Mouse (Mus musculus): Measurements from ENCODE around the gene Timm44. TPM values are rescaled to one million over a fixed set of nuclear protein-coding genes. Genes with fewer than 3 reads are reported as not detected.
A peak's percentile ranks its signal among the peaks of the same experiment; 100 is the strongest.

Timm44 gene
- 10 to 100 TPM; 76.2 to 77.4 TPM for total RNA-seq (2021)
- long read RNA-seq, experiment 1, transcript Timm44-201 (13 exons, 1,790 nt): major isoform, 75 of 119 reads
- long read RNA-seq, experiment 1, partial matches to known transcripts: 5 of 119 reads
- long read RNA-seq, experiment 1, other reads (novel, unspliced or antisense): 37 of 119 reads
- long read RNA-seq, experiment 2, transcript Timm44-201 (13 exons, 1,790 nt): major isoform, 80 of 102 reads
- long read RNA-seq, experiment 2, partial matches to known transcripts: 18 of 102 reads
- long read RNA-seq, experiment 2, other reads (novel, unspliced or antisense): 3 of 102 reads

DNA sequence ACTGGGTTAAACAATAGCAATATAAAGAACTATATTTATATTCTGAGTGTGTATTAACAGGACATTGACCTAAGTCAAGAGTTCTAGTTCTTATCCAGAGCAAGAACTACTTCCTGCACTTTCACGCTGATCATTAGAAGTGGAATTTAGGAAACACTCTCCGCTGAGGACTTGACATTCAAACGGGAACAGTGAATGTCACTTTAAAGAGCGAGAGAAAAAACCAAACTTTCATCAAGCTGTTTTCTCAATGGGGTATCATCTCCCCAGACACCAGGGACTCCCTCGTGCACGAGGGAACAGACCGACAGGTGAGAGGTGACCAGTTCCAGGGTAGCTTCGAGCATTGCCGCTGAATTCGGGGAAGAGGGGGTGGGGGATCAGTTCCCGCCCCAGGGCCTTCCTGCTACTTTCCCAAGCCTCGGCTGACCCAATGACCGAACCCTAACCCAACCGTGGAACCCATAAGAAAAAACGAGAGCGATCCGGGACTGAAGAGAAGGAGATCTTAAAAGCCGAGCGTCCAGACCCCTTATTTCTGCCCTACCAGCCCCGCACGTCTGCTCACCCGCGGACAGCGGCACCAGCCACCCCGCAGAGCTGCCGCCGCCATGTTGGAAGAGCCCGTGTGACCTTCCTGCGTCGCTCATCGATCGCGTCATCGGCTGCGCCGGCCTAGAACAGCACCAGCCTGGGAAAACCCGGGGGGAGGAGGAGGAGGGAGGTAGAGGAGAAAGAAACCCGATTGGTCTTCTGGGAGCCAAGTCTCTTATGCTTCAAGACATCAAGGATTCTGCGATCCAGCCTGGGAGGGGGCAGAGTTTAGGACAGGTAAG is at the start of gene Timm44:
Gene Timm44, minus strand, starts transcription at position 639 of the 836 bp plus-strand sequence.
- peak; percentile 93 for DNase-seq

DNA sequence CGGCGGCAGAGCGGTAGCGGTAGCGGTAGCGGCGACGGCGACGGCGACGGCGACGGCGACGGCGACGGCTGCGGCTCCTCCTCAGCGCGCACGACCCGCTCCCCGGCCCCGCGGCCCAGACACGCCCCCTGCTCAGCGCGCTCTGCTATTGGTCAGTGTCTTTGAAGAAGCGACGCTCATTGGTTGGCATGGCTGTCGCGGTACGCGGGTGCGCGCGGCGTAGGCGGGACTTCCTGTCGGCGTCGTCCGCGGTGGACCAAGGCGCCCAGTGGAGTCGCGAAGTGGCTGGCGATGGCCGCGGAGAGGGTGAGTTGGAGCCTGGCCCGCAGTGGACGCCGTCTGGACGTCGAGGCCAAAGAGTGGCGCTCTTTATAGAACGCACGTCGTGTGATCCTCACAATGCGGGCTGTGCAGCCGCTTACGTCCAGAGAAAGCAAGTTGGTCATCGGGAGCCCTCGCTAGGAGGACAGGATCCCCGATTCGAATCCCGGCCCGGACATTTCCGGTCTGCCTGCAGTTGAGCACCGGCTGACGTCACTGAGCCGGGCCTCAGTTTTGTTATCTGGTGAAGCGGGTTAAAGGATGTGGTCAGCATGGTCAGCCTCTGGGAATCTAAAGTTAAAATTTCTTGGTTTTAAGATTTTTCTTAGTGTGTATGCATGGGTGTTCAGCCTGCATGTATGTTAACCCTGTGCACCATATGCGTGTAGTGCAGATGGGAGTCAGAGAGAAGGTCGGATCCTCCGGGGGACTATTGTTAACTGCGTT is 49.5 kb upstream of the Timm44 start, which contains the start of the genes Ccl25 and Elavl1:
Gene Ccl25, plus strand, starts transcription at position 228 of the 768 bp plus-strand sequence.
Gene Elavl1, minus strand, starts transcription at position 431 of the 768 bp plus-strand sequence.
- peak; percentile 97 for DNase-seq

DNA sequence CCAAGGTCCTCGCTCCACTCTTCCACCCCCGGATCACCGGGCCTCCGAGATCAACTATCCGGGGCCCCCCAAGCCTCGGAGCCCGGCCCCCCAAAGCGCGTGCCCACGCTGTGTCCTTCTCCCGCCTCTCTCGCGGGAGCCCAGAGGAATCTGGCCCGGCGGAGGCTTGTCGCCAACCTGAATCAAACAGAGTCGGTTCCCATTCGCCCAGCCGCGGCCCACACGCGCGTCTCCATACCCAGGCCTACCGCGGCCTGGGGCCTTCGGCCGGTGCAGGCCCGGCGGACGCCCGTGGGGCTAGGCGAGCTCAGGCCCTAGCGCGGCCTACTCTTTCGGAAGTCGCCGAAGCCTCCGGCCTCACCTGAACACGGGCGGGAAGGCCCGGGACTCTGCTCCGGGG is 48.8 kb upstream of the Timm44 start:
- no peak for DNase-seq

DNA sequence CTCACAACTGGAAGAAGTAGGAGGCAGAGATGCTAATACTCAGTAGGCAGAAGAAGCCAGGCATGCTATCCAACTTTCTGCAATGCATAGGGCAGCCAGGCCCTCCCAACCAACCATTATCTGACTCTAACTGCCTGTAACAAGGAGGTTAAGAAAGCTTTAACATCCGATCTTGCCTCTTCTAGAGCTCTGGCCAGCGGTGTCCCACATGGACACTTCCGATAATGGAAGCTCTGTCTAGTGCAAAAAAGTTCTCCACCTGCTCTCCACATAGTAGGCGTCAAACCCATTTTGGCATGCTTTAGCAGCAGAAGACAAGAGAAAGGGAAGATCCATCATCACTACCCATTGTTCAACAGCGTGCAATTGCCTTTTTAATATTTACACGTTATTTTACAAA is 48.2 kb upstream of the Timm44 start:
- no peak for DNase-seq

DNA sequence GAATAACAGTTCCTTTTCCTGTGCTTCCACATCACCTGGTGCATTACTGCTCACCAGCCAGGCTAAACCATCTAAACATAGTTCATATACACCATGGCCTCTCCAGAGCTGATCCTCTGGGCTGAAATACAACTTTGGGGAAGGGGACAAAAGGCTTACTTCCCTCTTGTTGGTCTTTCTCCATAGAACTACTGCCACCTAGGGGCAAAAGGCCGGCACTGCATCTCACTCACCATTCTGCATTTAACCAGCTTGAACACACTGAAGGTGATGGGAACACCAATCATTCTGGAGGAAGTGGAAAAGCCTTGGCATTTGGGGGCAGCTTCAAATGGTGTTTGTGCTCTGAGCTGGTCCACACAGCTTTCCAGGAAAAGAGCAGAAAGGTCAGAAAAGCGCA is 46.8 kb upstream of the Timm44 start:
- DNase-seq: peak; percentile 64

DNA sequence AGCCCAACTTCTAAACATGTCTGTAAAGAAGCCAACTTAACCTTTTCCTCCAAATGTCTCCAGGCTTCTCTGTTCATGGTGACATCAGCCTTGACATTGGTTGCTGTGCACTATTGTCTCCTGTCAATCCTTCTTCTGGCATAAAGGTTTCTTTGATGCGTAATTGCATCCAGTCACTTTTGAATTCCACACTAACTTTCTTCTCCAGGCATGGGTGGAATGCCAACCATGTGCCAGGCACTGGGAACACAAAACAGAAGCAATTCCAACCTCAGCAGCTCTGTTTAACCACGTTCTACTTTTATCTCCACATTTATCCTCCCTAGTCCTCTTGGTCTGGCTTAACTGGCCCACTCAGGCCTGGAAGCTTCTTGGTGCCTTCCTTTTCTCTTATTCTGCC is 45.3 kb upstream of the Timm44 start:
- DNase-seq: no peak

DNA sequence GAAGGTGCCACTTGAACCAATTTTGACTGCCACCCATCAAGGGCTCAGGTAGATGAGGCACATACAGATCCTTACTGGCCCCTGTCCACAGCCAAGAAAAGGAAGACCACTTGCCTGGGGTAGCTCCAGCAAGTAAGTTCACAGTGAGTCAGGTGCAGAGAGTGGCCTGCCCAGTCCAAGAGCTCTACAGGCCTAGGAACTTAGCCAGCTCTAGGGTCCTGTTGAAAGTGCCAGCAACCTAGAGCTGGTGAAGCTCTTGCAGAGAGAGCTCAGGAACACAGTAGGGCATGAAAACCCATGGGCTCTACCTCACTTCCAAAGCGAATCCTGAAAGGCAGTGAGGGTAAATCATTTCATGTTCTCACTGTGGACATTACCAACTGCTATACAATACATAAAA is 44.7 kb upstream of the Timm44 start:
- no peak for DNase-seq

DNA sequence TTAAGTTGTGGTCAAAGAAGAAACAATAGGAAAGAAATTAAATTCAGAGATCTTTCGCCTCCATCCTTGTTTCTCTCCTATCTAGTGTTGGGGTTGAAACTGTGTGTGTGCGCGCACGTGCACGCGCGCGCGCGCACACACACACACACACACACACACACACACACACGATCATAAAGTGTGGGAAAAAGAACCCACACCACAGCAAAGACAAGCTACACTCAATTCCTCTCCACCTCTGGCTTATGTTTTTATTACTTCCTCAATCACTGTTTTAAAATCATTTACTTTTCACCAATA is 43.8 kb upstream of the Timm44 start:
- no peak for DNase-seq

DNA sequence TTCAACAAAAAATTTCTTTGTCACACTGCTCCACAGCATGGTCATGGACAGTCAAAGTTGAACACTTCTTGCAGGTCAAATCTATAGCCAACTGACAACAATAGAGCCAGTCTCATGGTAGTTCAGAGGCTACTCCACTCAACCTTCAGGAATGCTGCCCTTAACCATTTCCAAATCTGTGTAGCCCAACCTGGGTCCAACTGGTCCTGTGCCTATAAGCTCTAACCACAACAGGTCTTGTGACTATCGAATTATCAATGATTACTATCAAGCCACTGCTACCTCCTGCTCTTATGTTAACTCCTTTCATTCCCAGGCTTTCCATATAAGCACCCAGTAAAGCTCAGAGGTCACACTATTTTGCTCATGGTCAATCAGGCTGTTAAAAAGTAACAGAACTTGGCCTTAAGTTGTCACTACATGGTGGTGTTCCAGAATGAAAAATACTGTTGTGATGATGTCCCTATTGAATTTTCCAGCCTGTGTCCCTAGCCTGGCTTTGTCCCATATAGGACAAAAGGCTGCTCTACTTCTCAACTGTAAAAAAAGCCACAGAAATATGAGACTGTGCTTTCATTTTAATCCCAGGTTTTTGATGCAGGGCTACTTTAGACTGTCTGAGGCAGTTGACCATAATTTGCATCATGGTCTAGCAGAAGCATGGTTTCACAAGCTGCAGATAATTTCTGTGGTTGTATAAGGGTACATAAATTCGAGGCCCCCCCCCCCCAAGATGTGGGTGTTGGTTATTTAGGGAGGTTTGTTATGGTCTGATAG is 43.3 kb upstream of the Timm44 start:
- no peak for DNase-seq

DNA sequence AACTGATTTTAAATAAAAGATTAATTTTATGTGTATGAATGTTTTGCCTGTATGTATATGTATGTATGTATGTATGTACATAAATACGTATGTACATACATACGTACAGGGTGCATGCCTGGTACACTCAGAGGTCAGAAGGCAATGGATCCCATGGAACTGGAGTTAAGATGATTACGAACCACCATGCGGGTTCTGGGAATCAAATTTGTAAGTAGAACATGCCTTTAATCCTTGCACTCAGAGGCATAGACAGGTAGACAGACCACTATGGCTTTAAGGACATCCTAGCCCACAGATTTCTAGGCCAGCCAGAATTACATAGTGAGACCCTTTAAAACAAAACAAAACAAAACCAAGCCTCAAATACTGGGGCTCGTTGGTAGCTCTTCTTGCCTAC is 42.4 kb upstream of the Timm44 start:
- DNase-seq: no peak

DNA sequence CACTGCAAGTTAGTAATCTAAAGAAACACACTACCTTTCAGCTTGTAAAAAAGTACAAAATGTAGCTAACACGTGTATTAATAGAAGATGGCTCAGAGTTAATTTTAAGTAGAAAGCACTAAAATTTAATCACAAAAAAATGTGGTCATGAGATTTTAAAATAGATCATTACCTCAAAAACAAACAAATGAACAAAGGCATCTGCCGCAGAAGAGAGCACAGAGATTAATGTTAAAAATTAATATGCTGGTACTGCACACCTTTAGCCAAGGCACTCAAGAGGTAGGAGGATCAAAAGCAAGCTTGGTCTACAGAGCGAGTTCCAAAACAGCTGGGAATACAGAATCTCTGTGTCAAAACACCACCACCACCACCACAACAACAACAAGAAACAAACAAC is 39.1 kb upstream of the Timm44 start:
- no peak for DNase-seq

DNA sequence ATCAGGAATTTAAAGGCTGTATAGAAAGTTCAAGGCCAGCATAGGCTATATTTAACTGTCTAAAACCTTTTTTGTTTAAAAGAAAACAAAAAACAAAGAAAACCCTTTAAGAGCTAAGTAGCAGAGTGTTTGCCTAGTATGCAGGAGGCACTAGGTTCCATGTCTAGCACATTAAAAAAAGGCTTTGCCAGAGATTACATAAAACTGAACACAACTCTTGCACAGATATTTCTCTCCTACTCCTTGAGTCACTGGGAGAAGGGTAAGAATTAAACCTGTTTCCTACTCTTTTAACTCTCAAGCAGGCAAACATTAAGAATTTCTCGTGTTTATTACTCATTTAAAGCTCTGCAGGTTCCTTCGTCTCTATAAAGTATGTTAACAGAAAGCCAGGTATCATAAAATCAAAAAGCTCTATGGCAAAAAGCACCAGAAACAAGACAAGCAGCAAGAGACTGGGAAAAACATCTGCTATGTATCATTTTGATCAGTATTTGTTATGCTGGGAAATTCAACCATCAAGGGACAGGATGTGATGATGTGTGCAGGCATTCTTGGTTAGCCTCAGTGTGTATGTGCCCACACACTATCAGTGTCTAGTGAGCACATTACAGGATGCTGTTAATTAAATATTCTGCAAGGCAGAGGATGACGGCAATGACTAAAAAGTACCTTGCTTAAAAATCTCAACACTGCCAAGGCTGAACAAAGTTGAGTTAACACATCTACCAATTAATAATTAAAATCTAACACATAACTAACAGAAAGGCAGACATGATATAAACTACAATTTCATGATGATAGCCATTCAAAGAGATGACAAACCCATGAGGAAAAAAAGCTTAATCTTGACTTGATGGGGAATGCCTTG is 37.8 kb upstream of the Timm44 start:
- no peak for DNase-seq

DNA sequence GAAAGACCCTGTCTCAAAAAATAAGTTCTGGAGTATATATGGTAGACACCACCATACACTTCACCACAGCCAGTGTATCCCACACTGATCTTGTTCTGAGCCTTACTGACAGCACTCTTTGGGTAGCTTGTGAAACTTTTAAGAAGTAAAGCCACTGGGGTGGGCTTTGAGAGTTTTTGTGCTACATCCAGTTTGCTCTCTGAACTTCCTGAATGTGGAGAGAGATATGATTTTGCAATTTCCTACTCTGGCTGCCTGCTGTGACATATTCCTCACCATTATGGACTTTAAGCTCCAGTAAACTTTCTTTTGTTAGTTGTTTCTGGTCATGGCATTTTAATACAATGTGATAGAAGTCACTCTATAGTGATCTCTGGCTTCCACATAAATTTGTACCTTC is 36.4 kb upstream of the Timm44 start:
- DNase-seq: no peak

DNA sequence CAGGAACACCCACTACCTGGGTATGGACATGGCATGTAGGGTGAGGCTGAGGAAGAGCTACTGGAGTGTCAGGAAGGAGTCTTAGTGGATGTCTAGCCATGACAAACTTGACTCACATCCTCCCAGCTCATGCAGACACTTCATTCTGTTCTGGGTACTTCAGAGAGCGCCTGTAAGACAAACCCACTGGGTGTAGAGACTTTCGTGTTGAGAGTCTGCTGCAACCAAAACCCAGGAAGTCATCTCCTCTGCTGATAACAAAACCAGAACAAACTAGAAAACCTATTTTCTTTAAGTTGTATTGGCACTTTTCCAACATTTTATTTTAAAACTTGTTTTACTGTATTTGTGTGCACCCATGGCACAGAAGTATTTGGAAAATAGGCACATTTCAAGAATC is 30.1 kb upstream of the Timm44 start:
- DNase-seq: no peak

DNA sequence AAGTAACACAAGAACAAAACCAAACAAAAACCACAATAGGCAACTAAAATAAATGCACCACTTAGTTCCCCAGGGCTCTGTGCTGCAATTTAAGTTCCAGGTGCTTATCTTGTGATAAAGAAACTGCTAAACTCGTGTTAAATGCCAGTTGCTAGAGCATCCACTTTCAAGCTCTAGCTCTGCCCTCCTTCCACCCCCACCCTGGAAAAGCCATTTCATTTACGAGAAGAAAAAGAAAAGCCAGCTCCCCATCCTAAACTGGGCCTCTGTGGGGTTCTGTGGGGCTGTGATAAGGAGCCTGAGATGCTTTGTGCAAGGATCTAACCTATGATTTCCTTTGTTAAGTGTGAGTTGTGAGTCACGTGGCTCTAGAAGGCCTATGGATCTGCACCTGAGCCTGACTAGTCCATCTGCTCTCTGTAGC is 28.4 kb upstream of the Timm44 start:
- no peak for DNase-seq

DNA sequence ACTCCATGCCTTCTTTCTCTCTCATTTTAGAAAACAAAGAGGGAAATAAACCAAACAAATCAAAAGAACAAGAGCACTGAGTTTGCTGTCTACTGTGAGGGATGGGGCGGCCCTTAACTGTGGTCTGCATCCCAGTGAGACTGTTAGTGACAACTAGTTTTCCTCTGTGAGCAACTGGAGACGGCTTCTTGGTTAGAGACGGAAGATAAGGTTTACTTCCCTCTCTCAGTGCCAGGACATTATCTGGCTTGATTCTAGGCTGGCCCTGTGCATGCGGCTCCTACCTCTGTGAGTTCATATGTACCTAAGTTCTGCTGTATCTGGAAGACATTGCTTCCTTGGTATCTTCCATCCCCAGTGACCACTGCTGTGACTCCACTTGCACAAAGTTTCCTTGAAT is 22.1 kb upstream of the Timm44 start:
- no peak for DNase-seq

DNA sequence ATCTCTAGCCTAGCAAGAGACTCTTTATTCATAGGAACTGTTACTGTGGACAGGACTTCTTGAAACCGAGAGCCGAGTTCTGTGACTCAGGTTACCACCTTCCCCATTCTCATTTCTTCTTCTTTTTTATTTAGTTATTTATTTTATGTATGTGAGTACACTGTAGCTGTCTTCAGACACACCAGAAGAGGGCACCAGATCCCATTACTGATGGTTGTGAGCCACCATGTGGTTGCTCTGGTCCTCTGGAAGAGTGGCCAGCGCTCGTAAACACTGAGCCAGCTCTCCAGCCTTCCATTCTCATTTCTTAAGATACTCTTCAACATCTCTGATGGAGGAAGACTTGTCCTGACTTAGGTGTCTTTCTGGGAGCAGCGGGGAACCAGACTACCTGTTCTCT is 17.0 kb upstream of the Timm44 start:
- no peak for DNase-seq

DNA sequence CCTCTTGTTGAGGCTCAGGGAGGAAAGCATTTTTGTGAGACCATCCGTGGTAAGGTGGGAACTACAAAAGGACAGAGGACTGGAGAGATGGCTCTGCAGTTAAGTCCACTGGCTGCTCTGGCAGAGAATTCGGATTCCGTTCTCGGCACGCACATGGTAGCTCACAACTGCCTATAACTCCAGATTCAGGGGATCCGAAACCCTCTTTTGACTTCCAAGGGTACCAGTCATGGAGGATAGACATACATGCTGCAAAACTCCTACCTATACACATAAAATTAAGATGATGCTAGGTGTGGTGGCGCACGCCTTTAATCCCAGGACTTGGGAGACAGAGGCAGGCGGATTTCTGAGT is 375 bp upstream of the Timm44 start:
- no peak for DNase-seq

DNA sequence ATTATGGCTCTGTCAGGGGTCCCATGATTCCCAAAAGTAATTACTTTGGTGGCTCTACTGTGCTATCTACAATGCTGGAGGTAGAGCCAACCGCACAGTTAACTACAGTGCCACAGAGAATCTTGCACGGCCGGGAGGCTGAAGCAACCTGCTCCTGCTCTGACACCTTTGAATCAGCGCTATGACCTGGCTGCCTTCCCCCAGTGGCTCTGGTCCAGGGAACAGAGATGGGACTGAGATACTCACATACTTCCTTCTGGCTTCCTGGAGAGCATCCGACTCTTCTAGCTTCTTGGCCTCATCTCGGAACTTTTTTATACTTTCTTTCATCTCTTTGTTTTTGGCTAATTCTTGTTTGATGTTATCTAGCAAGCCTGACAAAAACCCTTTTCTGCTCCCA is 6.1 kb downstream of the Timm44 start:
- DNase-seq: no peak

DNA sequence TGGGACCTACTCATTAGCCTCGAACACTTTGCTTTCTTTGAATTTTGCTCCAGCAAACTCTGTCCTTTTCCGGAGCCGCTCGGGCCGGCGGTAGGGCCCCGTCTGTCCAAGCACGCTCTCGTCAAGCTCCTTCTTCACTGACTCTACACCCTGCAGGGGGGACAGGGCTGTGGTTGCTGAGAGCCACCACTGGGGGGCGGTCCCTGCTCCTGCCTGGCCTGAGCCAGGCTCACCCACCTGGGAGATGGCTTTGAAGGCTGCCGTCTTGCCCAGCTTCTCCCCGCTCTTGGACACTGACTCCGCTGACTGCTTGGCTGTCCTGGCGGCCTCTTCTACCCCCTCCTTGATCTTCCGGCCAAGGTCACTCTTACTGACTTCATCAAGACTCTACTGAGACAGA is 8.1 kb downstream of the Timm44 start:
- DNase-seq: no peak

Measured in gastrocnemius, postnatal 25 days (tissue).